In genomic region chr5:114378177-114378920, GRCm38 (mm10) we compare ENCODE assay signal across 8 mouse cellular contexts. TPM values are rescaled to one million over a fixed set of nuclear protein-coding genes. Genes with fewer than 3 reads are reported as not detected.
DNase-seq lines count a peak whose midpoint lies in the region; ATAC-seq lines count a peak whose summit lies in the region.

No protein-coding gene starts in this region.

- peaks cover 41% of the 10 kb centered on the region for H3K36me3 ChIP-seq in hindbrain, embryonic 10.5 days

- H3K27ac ChIP-seq in hindbrain, embryonic 10.5 days = 0 out of 2 replicates have a peak overlapping the region, but pooled peaks have one; percentile 98

- peak; percentile 39 to 41 for DNase-seq in heart, adult 9 months (ENCODE audit: low spot score in 2 of 2)
- no peak for DNase-seq in heart, postnatal 25 days (ENCODE audit: low spot score)
- DNase-seq in hindbrain, embryonic 10.5 days (ENCODE audit: low spot score) = no peak
- DNase-seq in lung, postnatal 10 days = peak; percentile 40
- no peak for DNase-seq in testis, postnatal 14 days (ENCODE audit: low spot score)
- no peak for DNase-seq in cerebellum, postnatal 25 days
- DNase-seq in cerebellum, adult 8-10 months = no peak

- intact Hi-C loops in heart, postnatal 25 days (cut with DNase I) = loop anchor here (5.0 to 10.0 kb wide), 2 partner anchors 201 to 254 kb away; partner anchors contain the start of gene Alkbh2

- peak overlapping the region; percentile 96 for H3K4me3 ChIP-seq in hindbrain, embryonic 10.5 days

- 77% methylated on average over 10 of the region's 10 CpGs for WGBS in hindbrain, embryonic 10.5 days

- H3K4me1 ChIP-seq in hindbrain, embryonic 10.5 days (replicated peaks) = peaks cover 66% of the 10 kb centered on the region

- no peaks in the 10 kb centered on the region for H3K27me3 ChIP-seq in hindbrain, embryonic 10.5 days (ENCODE audit: insufficient read depth, poor library complexity, severe bottlenecking)

- peak; percentile 72 for ATAC-seq in activated CD4-positive, CD25-positive, alpha-beta regulatory T cell, adult 4 months

- peaks cover 3% of the 10 kb centered on the region; the same call in 1 of the 2 replicates for H3K9me3 ChIP-seq in hindbrain, embryonic 10.5 days

RNA-seq across cellular contexts. Expression of gene Kctd10, which starts 2.0 kb away (rescaled TPM):
- 10 to 100 TPM; 52.2 to 55.0 TPM for total RNA-seq in heart, postnatal 25 days (2021)
- polyA plus RNA-seq in activated CD4-positive, CD25-positive, alpha-beta regulatory T cell, adult 4 months (2017; shearing (Covaris generic)) = 10 to 100 TPM; 54.7 to 70.7 TPM
- 114 and 124 TPM in 2 replicates for polyA plus RNA-seq in hindbrain, embryonic 10.5 days (2016; fragmentation: Nextera tagmentation; extraction: Ambion mirVana)

RNA-seq across cellular contexts. Expression of gene Ube3b, which starts 2.1 kb away (rescaled TPM):
- 10 to 100 TPM; 85.4 to 93.5 TPM for total RNA-seq in heart, postnatal 25 days (2021)
- 10 to 100 TPM; 20.5 to 28.7 TPM for polyA plus RNA-seq in activated CD4-positive, CD25-positive, alpha-beta regulatory T cell, adult 4 months (2017; shearing (Covaris generic))
- 52.5 and 56.2 TPM in 2 replicates for polyA plus RNA-seq in hindbrain, embryonic 10.5 days (2016; fragmentation: Nextera tagmentation; extraction: Ambion mirVana)

Comparison
In these comparisons a context has a peak if more than half of its experiments do, and no peak if none do; other contexts are left out.
1. DNase-seq: peak in heart, adult 9 months (2 of 2) and lung, postnatal 10 days (single experiment); none in heart, postnatal 25 days (single experiment), hindbrain, embryonic 10.5 days (single experiment), testis, postnatal 14 days (single experiment), cerebellum, postnatal 25 days (0 of 2) and cerebellum, adult 8-10 months (single experiment).